Mouse (Mus musculus): Measurements from ENCODE around the gene Mfsd4a.

Gene Mfsd4a

GRCm38 (mm10) chr1:132067261-132068255 lies at the start of gene Mfsd4a:
TSS of gene Mfsd4a (minus strand) at chr1:132068062.
- peak; percentile 74 for DNase-seq

GRCm38 (mm10) chr1:132116606-132117005 lies 48.7 kb upstream of the Mfsd4a start:
- DNase-seq: peak; percentile 84

- DNase-seq: no peak
Measured at GRCm38 (mm10) chr1:132113098-132113497, 45.2 kb upstream of the Mfsd4a start.

- DNase-seq: no peak
Measured at GRCm38 (mm10) chr1:132112426-132112825, 44.6 kb upstream of the Mfsd4a start.

- DNase-seq: no peak
Measured at GRCm38 (mm10) chr1:132111411-132111810, 43.5 kb upstream of the Mfsd4a start.

- DNase-seq: no peak
Measured at GRCm38 (mm10) chr1:132109368-132109767, 41.5 kb upstream of the Mfsd4a start.

- no peak for DNase-seq
Measured at GRCm38 (mm10) chr1:132104353-132104752, 36.5 kb upstream of the Mfsd4a start.

- no peak for DNase-seq
Measured at GRCm38 (mm10) chr1:132101953-132102697, 34.3 kb upstream of the Mfsd4a start.

- no peak for DNase-seq
Measured at GRCm38 (mm10) chr1:132099775-132100174, 31.9 kb upstream of the Mfsd4a start.

- no peak for DNase-seq
Measured at GRCm38 (mm10) chr1:132099016-132099415, 31.2 kb upstream of the Mfsd4a start.

GRCm38 (mm10) chr1:132098076-132098475 lies 30.2 kb upstream of the Mfsd4a start:
- no peak for DNase-seq

GRCm38 (mm10) chr1:132095356-132096004 lies 27.6 kb upstream of the Mfsd4a start:
- DNase-seq: peak; percentile 44

- no peak for DNase-seq
Measured at GRCm38 (mm10) chr1:132093269-132093668, 25.4 kb upstream of the Mfsd4a start.

GRCm38 (mm10) chr1:132090266-132090665 lies 22.4 kb upstream of the Mfsd4a start:
- DNase-seq: no peak

GRCm38 (mm10) chr1:132089767-132090166 lies 21.9 kb upstream of the Mfsd4a start:
- DNase-seq: no peak

- no peak for DNase-seq
Measured at GRCm38 (mm10) chr1:132088181-132088671, 20.4 kb upstream of the Mfsd4a start.

- no peak for DNase-seq
Measured at GRCm38 (mm10) chr1:132085181-132086049, 17.6 kb upstream of the Mfsd4a start.

GRCm38 (mm10) chr1:132078413-132078812 lies 10.6 kb upstream of the Mfsd4a start:
- no peak for DNase-seq

GRCm38 (mm10) chr1:132075576-132075975 lies 7.7 kb upstream of the Mfsd4a start:
- peak; percentile 53 for DNase-seq

GRCm38 (mm10) chr1:132070659-132071058 lies 2.8 kb upstream of the Mfsd4a start:
- DNase-seq: no peak

- no peak for DNase-seq
Measured at GRCm38 (mm10) chr1:132069436-132069835, 1.6 kb upstream of the Mfsd4a start.

All from kidney, postnatal 10 days (tissue).